Mouse (Mus musculus) lung, embryonic 16.5 days (tissue): ENCODE measurements around the gene Slc12a6. TPM values are rescaled to one million over a fixed set of nuclear protein-coding genes. Genes with fewer than 3 reads are reported as not detected.

Source experiments
- ATAC-seq: fragments of 200-750 bp; cut with Nextera tagmentation; 2 replicates; pipeline ENCODE4 v1.8.0; 2017; ENCODE audit warnings: low read depth, mild to moderate bottlenecking, moderate library complexity
- H3K27ac ChIP-seq: fragments of 300-500 bp; sonication (generic); 2 replicates; pipeline ENCODE4 v1.5.1; 2014; ENCODE audit warnings: mild to moderate bottlenecking, control low read depth, low read length
- H3K27me3 ChIP-seq: fragments of 300-500 bp; sonication (generic); 2 replicates; pipeline ENCODE4 v1.6.1; 2014; ENCODE audit warnings: low read depth, low read length, mixed read lengths; ENCODE audit not compliant: control insufficient read depth, insufficient read depth
- H3K36me3 ChIP-seq: fragments of 300-500 bp; sonication (generic); 2 replicates; pipeline ENCODE4 v1.6.1; 2014; ENCODE audit warnings: low read length; ENCODE audit not compliant: control insufficient read depth, insufficient read depth
- H3K4me1 ChIP-seq: fragments of 300-500 bp; sonication (generic); replicated peaks from 2 replicates; pipeline ENCODE4 v1.6.1; 2014; ENCODE audit warnings: low read length, mixed read lengths; ENCODE audit not compliant: control insufficient read depth, insufficient read depth
- H3K4me2 ChIP-seq: fragments of 300-500 bp; sonication (generic); 2 replicates; pipeline ENCODE4 v1.6.1; 2014; ENCODE audit warnings: low read depth, low read length, control low read depth
- H3K4me3 ChIP-seq: fragments of 300-500 bp; sonication (generic); 2 replicates; pipeline ENCODE4 v1.5.1; 2014; ENCODE audit warnings: mild to moderate bottlenecking, low read length, control low read depth
- H3K9ac ChIP-seq: fragments of 300-500 bp; sonication (generic); 2 replicates; pipeline ENCODE4 v1.6.1; 2014; ENCODE audit warnings: low read length, control low read depth
- H3K9me3 ChIP-seq: fragments of 300-500 bp; sonication (generic); 2 replicates; pipeline ENCODE4 v1.6.1; 2016; ENCODE audit warnings: low read length; ENCODE audit not compliant: control insufficient read depth
- WGBS: fragments of 180-500 bp; shearing (Covaris S2); extraction: QIAGEN DNeasy Blood & Tissue Kit; methylation state at CpG from one replicate; pipeline ENCODE4 v1.1.7; 2014; 5-methylcytosine and 5-hydroxymethylcytosine counted together
- polyA plus RNA-seq: library from polyadenylated mRNA; unstranded; fragments of >200 nt; fragmentation: Nextera tagmentation; extraction: Ambion mirVana; gene quantifications from 2 replicates; pipeline ENCODE4 v1.2.1, GENCODE M21; 2015

Gene Slc12a6
- polyA plus RNA-seq, 1 experiment from 2014 or later = 8.9 TPM

DNA sequence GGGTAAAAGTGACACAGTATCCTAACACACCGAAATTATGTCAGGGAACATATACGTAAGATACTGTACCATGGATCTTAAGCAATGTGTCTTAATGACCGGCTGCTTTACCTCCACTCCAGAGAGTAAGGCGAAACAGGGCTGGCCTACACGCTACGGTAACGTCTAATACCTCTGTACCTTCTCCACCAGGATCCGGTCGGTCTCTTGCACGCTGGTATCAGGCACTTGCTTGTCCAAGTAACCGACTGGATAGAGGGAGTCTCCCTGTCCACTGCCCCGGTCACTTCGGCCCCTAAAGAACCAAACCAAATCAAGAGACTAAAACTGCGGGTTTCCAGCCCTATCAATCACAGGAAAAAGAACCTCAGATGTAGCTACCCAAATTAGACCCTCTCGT is 101.6 kb downstream of the Slc12a6 start:
- Histone ChIP-seq H3K36me3 (peaks cover 7% of the 10 kb centered on the region), H3K9me3 (no peaks in the 10 kb centered on the region), H3K4me2 (peak overlapping the region; percentile 85), H3K4me3 (peak overlapping the region; percentile 97), H3K4me1 (peaks cover 5% of the 10 kb centered on the region; the same call in 1 of the 2 replicates), H3K27ac (no peak overlapping the region), H3K9ac (peak overlapping the region; percentile 94), H3K27me3 (no peaks in the 10 kb centered on the region)
- WGBS = 12% methylated on average over 15 of the region's 15 CpGs
- ATAC-seq = peak; percentile 48; the same call in 1 of the 2 replicates

DNA sequence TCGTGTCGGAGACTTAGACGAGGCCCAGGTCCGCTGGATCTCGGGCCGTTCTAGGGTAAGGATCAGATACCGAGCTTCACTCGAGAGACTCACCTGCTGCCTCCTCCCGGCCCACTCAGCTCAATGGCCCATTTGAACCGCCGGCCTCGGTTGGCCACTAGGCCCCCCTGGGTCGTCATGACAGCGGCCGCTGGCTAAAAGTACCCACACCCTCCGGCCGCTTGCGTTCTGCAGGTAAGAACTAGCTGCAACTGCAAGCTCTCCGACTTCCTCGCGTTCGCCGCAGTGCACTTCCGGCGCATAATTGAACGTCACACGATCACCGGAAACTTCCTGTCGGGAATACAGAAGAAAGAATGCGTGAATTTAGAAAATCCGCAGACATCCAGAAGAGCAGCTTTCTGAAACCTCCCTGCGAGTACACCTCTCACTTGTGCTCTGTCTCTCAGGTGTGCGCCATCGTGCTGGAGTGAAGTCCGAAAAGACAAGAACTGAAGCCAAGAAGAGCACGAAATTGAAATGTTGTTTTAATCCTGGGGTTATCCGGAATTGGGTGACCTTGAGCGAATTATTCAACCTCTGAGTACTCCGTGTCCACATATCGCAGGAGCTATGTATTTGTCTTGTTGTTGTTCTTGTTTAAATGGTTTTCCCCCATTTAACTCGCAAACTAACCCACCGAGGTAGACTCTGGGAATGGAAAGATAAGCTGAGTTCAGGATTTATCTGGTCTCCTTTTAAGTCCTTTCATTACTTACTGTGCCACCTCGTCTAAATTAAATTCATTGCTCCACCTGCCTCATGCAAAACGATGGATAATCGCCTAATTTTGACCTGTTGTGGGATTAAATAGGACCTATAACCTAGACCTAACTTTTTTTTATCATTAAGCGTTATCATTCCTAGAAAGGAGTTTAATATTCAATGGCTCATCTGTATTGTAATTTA is 102.4 kb downstream of the Slc12a6 start, which contains the start of gene Emc4:
Gene Emc4 (minus strand): TSS at position 302 of the 948 bp plus-strand sequence.
- WGBS = under 1% methylated on average over 46 of the region's 46 CpGs
- H3K36me3 ChIP-seq = peaks cover 2% of the 10 kb centered on the region; the same call in 1 of the 2 replicates
- ATAC-seq = peak; percentile 89
- peak within 1 kb of the TSS; percentile 85 for H3K4me2 ChIP-seq
- peak within 1 kb of the TSS; percentile 94 for H3K9ac ChIP-seq
- peak within 1 kb of the TSS; percentile 97 for H3K4me3 ChIP-seq
- H3K9me3 ChIP-seq = no peaks in the 10 kb centered on the region
- peaks cover 6% of the 10 kb centered on the region; the same call in 1 of the 2 replicates for H3K4me1 ChIP-seq
- H3K27me3 ChIP-seq = no peaks in the 10 kb centered on the region
- peak within 1 kb of the TSS; percentile 93 for H3K27ac ChIP-seq

DNA sequence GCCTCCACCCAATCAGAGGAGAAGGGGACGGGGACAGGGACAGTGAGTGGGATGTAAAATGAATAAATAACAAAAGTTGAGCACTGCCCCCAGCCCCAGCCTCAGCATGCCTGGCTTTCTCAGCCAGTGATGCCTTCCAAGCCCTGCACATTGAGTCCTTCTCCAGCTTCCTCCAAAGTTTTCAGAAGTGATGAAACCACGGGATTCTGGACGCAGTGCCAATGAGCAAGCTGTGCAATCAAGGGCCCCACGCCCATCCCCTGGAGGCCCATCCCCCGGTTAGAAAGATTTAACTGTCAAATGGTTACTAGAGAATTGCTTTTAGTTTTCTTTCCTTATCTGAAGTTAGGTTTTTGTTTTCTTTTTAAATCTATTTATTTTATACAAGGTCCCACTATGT is 104.3 kb downstream of the Slc12a6 start:
- no peaks in the 10 kb centered on the region for H3K27me3 ChIP-seq
- no peak overlapping the region for H3K9ac ChIP-seq
- H3K27ac ChIP-seq = no peak overlapping the region
- 60% methylated on average over 5 of the region's 5 CpGs for WGBS
- no peaks in the 10 kb centered on the region for H3K9me3 ChIP-seq
- no peak overlapping the region for H3K4me3 ChIP-seq
- no peak overlapping the region for H3K4me2 ChIP-seq
- no peak for ATAC-seq
- H3K4me1 ChIP-seq = peaks cover 7% of the 10 kb centered on the region; the same call in 1 of the 2 replicates
- no peaks in the 10 kb centered on the region for H3K36me3 ChIP-seq

DNA sequence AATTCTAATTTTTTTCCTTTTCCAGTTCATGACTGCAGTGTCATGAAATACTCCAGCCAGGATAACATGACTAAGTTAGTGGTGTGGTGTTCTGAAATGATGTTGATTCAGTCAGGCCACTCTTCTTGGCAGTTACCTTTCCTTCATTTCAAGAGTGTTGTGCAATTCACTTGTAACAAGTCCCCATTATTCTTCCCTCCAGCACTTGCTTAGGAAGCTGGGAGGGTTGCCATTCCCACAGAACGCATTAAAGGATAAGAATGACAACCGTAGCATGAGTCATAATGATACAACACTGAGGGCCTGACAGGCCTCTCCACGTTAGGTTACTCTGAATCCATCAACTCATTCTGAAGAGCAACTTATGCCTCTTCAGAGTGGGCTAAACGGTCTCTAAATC is 107.5 kb downstream of the Slc12a6 start:
- Histone ChIP-seq H3K4me2 (no peak overlapping the region), H3K9me3 (no peaks in the 10 kb centered on the region), H3K27ac (no peak overlapping the region), H3K36me3 (no peaks in the 10 kb centered on the region), H3K4me3 (no peak overlapping the region), H3K27me3 (no peaks in the 10 kb centered on the region), H3K4me1 (0 out of 2 replicates have a peak, but pooled peaks cover 2% of the 10 kb centered on the region), H3K9ac (no peak overlapping the region)
- WGBS = 46% methylated on average over 4 of the region's 4 CpGs
- peak; percentile 45; the same call in 1 of the 2 replicates for ATAC-seq

DNA sequence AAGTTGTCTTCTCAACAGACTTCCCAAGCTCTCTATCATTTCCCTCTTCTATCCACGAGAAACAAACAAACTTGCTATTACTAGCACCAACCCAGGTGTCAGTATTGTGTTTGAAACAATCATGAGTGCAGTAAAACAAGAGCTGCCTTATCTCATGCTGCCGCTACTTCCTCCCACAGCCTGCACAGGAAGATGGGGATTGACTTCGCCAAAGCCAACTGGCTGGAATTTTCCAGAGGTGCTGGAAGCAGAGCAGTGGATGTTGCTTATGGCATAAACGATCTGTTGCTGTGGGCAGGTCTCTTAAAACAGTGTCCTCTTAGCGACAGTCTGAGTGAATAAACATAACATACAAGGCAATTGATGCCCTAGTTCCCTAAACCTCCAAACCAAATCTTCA is 109.0 kb downstream of the Slc12a6 start:
- no peak for ATAC-seq
- Histone ChIP-seq H3K36me3 (no peaks in the 10 kb centered on the region), H3K4me1 (0 out of 2 replicates have a peak, but pooled peaks cover 5% of the 10 kb centered on the region), H3K27me3 (no peaks in the 10 kb centered on the region), H3K9me3 (no peaks in the 10 kb centered on the region), H3K4me2 (no peak overlapping the region), H3K4me3 (no peak overlapping the region), H3K27ac (no peak overlapping the region), H3K9ac (no peak overlapping the region)
- WGBS = 38% methylated on average over 5 of the region's 5 CpGs

DNA sequence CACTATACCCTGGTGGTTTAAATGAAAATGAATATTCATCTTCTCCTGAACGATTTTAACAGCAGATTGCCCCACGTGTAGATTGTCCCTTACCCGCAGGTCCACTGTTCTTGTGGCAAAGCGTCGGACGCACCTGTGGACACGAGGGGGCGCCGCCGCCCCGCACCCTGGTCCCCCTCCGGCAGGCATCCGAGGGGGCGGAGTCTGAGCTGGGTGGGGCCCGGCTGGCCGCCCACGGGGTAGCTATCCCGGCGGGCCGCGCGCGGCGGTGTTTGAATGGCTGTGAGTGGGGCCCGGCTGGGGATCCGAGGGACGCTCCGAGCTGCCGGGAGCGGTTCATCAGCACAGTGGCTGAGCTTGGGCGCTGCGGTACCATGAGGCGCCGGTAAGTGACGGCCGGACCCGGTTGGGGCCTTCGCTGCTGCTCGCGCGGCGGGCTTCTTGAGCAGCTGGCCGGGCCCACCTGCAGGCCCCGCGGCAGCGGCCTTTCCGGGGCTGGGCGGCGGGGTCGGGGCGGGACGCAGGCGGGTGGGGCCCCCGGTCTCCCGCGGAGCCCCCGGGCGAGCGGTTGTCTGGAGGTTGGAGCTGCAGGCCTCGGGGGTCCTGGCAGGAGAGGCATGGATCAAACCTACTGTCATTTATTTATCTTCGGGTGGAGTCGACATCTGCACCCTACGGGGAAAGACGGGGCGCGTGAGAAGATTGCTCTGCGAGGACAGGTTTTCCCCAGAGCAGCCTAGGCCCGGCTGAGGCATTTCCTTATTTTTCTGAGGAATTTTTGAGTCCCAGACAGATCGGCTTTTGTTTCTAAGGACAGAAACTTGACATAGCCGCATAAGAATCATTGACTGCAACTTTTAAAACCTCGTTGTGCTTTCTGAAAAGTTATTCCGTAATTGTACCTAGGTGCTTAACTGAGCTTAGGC is 113.6 kb downstream of the Slc12a6 start, which contains the start of gene Katnbl1:
Gene Katnbl1 (plus strand): TSS at position 239 of the 926 bp plus-strand sequence.
- under 1% methylated on average over 65 of the region's 72 CpGs for WGBS
- peak within 1 kb of the TSS; percentile 74 for H3K4me2 ChIP-seq
- ATAC-seq = peak; percentile 100
- no peaks in the 10 kb centered on the region for H3K36me3 ChIP-seq
- H3K27ac ChIP-seq = peak within 1 kb of the TSS; percentile 83
- H3K9ac ChIP-seq = peak within 1 kb of the TSS; percentile 98
- H3K4me3 ChIP-seq = peak within 1 kb of the TSS; percentile 98
- H3K4me1 ChIP-seq = peaks cover 10% of the 10 kb centered on the region
- no peaks in the 10 kb centered on the region for H3K27me3 ChIP-seq
- no peaks in the 10 kb centered on the region for H3K9me3 ChIP-seq

DNA sequence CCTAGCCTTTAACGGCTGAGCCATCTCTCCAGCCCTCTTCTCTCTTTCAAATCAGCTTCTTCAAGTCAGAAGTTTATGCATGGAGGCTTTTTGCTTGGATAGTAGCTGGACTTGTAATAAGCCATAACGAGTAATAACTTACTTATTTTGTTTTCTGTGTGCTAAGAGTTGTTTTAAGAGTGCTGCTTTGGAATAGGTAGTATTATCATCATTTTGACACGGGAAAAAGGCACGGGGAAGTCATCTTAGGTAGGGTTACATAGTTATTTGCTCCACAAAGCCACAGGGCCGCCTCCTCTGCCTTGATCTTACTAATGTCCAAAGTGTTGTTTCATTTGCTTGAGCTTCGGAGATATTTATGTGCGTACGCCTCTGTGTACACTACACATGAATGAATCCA is 114.5 kb downstream of the Slc12a6 start:
- H3K9me3 ChIP-seq = no peaks in the 10 kb centered on the region
- peak overlapping the region; percentile 74 for H3K4me2 ChIP-seq

DNA sequence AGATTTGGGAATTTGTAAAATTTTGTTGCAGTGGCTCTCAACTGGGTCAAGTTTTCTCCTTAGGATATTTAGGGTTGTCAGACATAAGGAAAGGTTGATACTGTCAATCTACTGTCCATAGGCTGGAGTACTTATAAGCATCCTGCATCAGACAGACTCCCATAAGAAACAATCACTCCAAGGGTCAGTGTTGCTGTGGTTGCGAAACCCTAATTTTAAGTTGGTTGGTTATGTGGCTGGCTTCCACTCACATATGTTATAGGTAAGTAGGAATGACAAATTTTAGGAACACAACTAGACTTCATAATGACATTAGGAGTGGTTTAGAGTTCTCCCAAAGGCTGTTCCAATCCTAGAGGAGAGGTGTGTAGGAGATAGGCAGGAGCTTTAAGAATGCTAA is 115.6 kb downstream of the Slc12a6 start:
- Histone ChIP-seq H3K4me3 (no peak overlapping the region), H3K4me2 (no peak overlapping the region), H3K27me3 (no peaks in the 10 kb centered on the region), H3K4me1 (peaks cover 10% of the 10 kb centered on the region), H3K36me3 (no peaks in the 10 kb centered on the region), H3K27ac (no peak overlapping the region), H3K9me3 (no peaks in the 10 kb centered on the region), H3K9ac (no peak overlapping the region)
- 98% methylated on average over 1 of the region's 1 CpGs for WGBS
- ATAC-seq = no peak

More for the DNA sequence above, 114.5 kb downstream of the Slc12a6 start:
- Histone ChIP-seq H3K27ac (no peak overlapping the region), H3K4me1 (peaks cover 10% of the 10 kb centered on the region), H3K36me3 (no peaks in the 10 kb centered on the region), H3K9ac (peak overlapping the region; percentile 98), H3K4me3 (peak overlapping the region; percentile 98), H3K27me3 (no peaks in the 10 kb centered on the region)
- WGBS = 34% methylated on average over 8 of the region's 8 CpGs
- no peak for ATAC-seq
